Mouse (Mus musculus): ENCODE measurements around the gene Ddx47. TPM values are rescaled to one million over a fixed set of nuclear protein-coding genes. Genes with fewer than 3 reads are reported as not detected.

Ddx47 gene
- polyA plus RNA-seq (2012; rRNA removed), result 79.9 and 80.3 TPM in 2 replicates

GRCm38 (mm10) chr6:135011048-135011733 is at the start of gene Ddx47:
Gene Ddx47 (plus strand): TSS chr6:135011612.

GRCm38 (mm10) chr6:134981231-134982062 is 30.0 kb upstream of the Ddx47 start, which contains the start of gene Apold1:
Gene Apold1 (plus strand): TSS chr6:134981718.

GRCm38 (mm10) chr6:135065236-135065957 is 54.0 kb downstream of the Ddx47 start, which contains the start of gene Gprc5a:
Gene Gprc5a (plus strand): TSS chr6:135065651.

Other genes starting within 250 kb of the Ddx47 start
- 5.0 and 5.7 TPM in 2 replicates for gene Dusp16, start 219.0 kb upstream of the Ddx47 start, polyA plus RNA-seq (2012; rRNA removed)
- 10.8 TPM in 2 replicates for gene Crebl2, start 181.5 kb upstream of the Ddx47 start, polyA plus RNA-seq (2012; rRNA removed)
- 37.4 and 37.9 TPM in 2 replicates for gene Gpr19, start 113.0 kb upstream of the Ddx47 start, polyA plus RNA-seq (2012; rRNA removed)
- 43.2 and 47.2 TPM in 2 replicates for gene Cdkn1b, start 91.2 kb upstream of the Ddx47 start, polyA plus RNA-seq (2012; rRNA removed)
- 3.0 and 3.4 TPM in 2 replicates for gene Apold1, start 29.9 kb upstream of the Ddx47 start, polyA plus RNA-seq (2012; rRNA removed)
- 0.13 and 1.3 TPM in 2 replicates for gene Gprc5a, start 54.0 kb downstream of the Ddx47 start, polyA plus RNA-seq (2012; rRNA removed)
- gene Gprc5d, start 106.7 kb downstream of the Ddx47 start, polyA plus RNA-seq (2012; rRNA removed), result 0.07 and 0.09 TPM in 2 replicates
- gene Fam234b, start 186.4 kb downstream of the Ddx47 start, polyA plus RNA-seq (2012; rRNA removed), result 89.2 and 93.3 TPM in 2 replicates
- 13.9 and 16.0 TPM in 2 replicates for gene Hebp1, start 186.4 kb downstream of the Ddx47 start, polyA plus RNA-seq (2012; rRNA removed)
- gene Gsg1, start 242.7 kb downstream of the Ddx47 start, polyA plus RNA-seq (2012; rRNA removed), result 0.07 and 0.26 TPM in 2 replicates